Mouse (Mus musculus) granulocyte monocyte progenitor cell, adult 5-6 weeks (primary cell): ENCODE measurements around the gene Usp33. TPM values are rescaled to one million over a fixed set of nuclear protein-coding genes. Genes with fewer than 3 reads are reported as not detected.

Source experiments
- ATAC-seq: replicated peaks from 2 replicates; pipeline ENCODE4 v1.8.0; 2016; ENCODE audit warnings: mild to moderate bottlenecking, moderate TSS enrichment, inconsistent platforms; ENCODE audit not compliant: poor library complexity, severe bottlenecking
- total RNA-seq, 2 experiments: library from RNA; stranded (forward) in 1 of 2; stranded (reverse) in 1 of 2; fragments of 200-712, 200-1000 nt in 1 of 2; fragments of >200 nt in 1 of 2; fragmentation: Nextera tagmentation in 1 of 2; gene quantifications; 2 replicates each; pipeline ENCODE4 v1.2.3; 2014 to 2017

Gene Usp33
- total RNA-seq, 2 experiments from 2014 or later = 24.7 to 48.4 TPM

GRCm38 (mm10) chr3:152397335-152397940 lies 51.2 kb downstream of the Usp33 start:
- ATAC-seq = no peak

DNA sequence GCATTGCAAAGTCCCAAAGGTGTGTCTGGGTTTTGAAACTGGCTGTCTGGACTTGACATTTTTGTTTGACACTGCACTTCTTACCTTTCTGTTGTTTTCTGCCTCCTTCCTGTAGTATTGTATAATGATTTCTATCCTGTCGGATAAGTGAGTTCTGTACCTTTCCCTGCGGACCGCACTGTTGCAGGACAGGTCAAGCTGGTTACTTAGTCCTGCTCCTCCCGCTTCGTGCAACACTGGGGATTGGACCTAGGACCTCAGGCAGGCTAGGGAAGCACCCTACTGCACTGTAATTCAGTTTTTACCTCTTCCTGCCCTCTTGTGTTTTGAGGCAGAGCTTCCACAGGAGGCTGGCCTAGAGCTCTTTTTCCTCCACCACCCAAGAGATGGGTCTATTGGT lies 54.2 kb downstream of the Usp33 start:
- no peak for ATAC-seq

DNA sequence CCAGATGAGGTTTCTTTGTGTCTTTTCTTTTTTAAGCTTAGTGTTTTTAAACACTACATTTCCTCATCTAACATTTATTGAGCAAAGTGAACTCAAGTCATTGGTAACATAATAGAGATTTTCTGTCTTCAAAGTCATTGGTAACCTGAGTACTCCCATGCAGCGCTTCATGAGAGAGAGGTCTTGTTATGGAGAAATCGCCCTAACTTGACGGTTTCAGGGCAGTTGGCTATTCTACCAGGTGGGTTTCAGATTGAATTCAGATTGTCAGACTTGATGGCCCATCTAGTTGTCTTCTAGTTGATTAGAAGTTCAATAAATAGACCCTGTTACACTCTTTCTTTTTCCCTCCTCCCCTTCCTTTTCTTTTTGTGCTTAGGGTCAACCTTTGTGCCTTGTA lies 54.6 kb downstream of the Usp33 start:
- no peak for ATAC-seq

DNA sequence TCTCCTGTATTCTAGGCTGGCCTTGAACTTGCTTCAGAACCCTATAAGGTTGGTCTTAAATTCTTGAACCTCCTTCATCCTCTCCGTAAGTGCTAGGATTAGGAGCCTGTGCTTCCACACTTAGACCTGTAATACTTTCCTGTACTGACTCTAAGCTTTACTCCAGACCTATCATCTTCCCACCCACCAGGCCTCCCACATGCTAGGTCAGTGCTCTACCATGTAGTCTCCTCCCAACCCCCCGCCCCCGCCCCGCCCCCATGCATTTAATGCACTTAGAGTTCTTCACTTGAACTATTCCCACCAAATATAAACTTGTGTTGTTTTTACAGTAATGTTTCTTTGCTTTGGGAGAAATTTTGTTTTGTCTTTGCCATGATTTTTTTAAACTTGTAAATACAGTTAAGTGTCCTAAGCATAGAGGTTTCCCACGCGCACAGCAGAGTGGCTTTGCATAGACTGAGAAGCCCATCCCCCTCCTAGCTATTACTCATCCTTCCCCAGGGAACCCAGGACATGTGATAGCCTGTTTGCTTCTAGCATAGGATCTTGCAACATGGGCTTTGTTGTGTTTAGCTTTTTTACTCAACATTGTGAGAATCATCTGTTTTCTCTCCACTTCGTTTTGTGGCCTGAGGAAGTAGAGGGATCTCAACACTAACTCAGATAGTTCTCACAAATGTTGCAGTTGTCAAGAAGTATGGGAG lies 55.8 kb downstream of the Usp33 start:
- ATAC-seq = peak; percentile 89

- ATAC-seq = no peak
Measured at GRCm38 (mm10) chr3:152402671-152403066, 56.4 kb downstream of the Usp33 start.

- ATAC-seq = no peak
Measured at GRCm38 (mm10) chr3:152403827-152404226, 57.5 kb downstream of the Usp33 start.

GRCm38 (mm10) chr3:152405420-152405819 lies 59.1 kb downstream of the Usp33 start:
- ATAC-seq = no peak

- ATAC-seq = peak; percentile 26
Measured at GRCm38 (mm10) chr3:152405978-152406640, 59.8 kb downstream of the Usp33 start.

GRCm38 (mm10) chr3:152410980-152411551 lies 64.8 kb downstream of the Usp33 start:
- no peak for ATAC-seq

DNA sequence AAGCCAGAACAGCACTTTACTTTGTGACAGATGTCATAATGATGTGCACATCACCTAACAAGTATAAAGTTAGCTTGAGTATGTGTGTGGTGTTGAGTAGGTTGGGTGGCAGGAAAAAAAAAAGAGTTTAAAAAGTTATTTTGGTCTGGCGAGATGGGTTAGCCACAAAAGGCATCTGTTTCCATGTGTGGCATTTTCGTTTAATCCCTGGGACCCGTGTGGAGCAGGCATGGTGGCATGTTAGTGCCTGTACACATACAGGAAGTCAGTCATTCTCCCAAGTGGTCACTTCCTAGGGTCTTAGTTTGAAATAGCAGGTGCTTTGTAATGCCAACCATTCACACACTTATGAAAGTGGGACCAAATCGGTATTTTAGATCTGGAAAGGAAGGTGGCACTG lies 66.1 kb downstream of the Usp33 start:
- peak; percentile 53 for ATAC-seq

DNA sequence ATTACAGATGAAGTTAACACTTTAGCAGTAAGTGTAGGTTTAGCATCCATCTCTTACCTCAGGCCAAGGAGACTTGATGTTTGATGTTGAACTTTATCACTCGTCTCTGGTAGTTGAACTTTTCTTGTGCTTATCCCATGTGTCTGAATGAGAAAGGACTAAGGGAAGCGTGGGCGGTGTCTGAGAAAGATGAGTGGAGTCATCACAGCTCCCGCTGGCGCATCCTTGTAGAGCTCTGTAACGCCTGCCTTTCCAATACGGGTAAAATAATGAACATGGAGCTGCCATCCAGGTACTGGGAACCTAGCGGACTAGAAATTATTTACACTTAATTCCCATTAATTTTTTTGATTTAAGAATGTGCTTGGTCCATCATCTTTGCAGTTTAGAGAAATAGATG lies 82.6 kb downstream of the Usp33 start:
- no peak for ATAC-seq

- no peak for ATAC-seq
Measured at GRCm38 (mm10) chr3:152432677-152433076, 86.4 kb downstream of the Usp33 start.

DNA sequence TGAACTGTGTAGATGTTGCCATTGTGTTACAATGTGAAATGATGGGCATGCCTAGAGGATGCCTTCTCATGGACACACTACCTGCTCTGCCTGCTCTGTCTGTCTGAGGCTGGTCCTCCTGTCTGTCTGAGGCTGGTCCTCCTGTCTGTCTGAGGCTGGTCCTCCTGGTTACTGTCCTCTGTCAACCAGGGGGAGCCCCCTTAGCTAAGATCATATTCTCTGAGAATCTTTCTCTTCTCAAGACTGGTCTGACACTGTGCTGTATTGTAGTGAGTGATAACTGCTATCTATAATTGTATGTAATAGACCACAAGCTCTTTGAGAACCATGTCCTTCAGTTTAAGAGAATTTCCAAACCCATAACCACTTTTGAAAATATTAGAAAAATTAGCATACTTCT lies 89.3 kb downstream of the Usp33 start:
- no peak for ATAC-seq

DNA sequence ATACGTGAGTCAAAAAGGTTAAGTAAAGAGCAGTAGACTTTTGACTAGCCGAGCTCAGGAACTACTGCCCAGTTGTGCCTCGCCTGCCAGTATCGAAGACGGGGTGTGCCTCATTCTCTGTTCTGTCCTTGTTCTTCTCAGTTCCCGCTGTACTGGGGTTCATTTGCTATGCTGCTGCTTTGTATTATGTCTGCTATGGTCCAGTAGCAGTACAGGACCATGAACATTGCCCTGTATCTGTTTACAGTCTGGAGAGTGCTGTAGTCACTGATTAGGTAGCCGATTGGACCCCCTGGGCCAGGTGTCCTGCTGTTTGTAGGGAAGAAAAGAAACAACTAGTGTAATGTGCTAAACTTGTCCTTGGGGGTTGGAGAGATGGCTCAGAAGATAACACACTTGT lies 91.8 kb downstream of the Usp33 start:
- ATAC-seq = no peak

GRCm38 (mm10) chr3:152442795-152443194 lies 96.5 kb downstream of the Usp33 start:
- no peak for ATAC-seq

Other genes starting within 250 kb of the Usp33 start
- not detected in 2 replicates for gene Gipc2, start 180.2 kb upstream of the Usp33 start, total RNA-seq (2014; fragmentation: Nextera tagmentation)
- not detected in 2 replicates for gene Gipc2, start 180.2 kb upstream of the Usp33 start, total RNA-seq (2017)
- 17.9 and 19.5 TPM in 2 replicates for gene Dnajb4, start 136.2 kb upstream of the Usp33 start, total RNA-seq (2014; fragmentation: Nextera tagmentation)
- gene Dnajb4, start 136.2 kb upstream of the Usp33 start, total RNA-seq (2017) = 46.1 and 46.7 TPM in 2 replicates
- gene Fubp1, start 136.1 kb upstream of the Usp33 start, total RNA-seq (2014; fragmentation: Nextera tagmentation) = 173 and 191 TPM in 2 replicates
- 225 and 260 TPM in 2 replicates for gene Fubp1, start 136.1 kb upstream of the Usp33 start, total RNA-seq (2017)
- not detected in 2 replicates for gene Nexn, start 80.1 kb upstream of the Usp33 start, total RNA-seq (2014; fragmentation: Nextera tagmentation)
- not detected in 2 replicates for gene Nexn, start 80.1 kb upstream of the Usp33 start, total RNA-seq (2017)
- gene Miga1, start 6.1 kb upstream of the Usp33 start, total RNA-seq (2014; fragmentation: Nextera tagmentation) = 23.8 and 33.7 TPM in 2 replicates
- 16.6 and 21.3 TPM in 2 replicates for gene Miga1, start 6.1 kb upstream of the Usp33 start, total RNA-seq (2017)
- 40.1 and 47.2 TPM in 2 replicates for gene Zzz3, start 49.0 kb downstream of the Usp33 start, total RNA-seq (2014; fragmentation: Nextera tagmentation)
- gene Zzz3, start 49.0 kb downstream of the Usp33 start, total RNA-seq (2017) = 57.0 and 58.4 TPM in 2 replicates